Mouse (Mus musculus): ENCODE measurements around the gene Wdr45.

DNA sequence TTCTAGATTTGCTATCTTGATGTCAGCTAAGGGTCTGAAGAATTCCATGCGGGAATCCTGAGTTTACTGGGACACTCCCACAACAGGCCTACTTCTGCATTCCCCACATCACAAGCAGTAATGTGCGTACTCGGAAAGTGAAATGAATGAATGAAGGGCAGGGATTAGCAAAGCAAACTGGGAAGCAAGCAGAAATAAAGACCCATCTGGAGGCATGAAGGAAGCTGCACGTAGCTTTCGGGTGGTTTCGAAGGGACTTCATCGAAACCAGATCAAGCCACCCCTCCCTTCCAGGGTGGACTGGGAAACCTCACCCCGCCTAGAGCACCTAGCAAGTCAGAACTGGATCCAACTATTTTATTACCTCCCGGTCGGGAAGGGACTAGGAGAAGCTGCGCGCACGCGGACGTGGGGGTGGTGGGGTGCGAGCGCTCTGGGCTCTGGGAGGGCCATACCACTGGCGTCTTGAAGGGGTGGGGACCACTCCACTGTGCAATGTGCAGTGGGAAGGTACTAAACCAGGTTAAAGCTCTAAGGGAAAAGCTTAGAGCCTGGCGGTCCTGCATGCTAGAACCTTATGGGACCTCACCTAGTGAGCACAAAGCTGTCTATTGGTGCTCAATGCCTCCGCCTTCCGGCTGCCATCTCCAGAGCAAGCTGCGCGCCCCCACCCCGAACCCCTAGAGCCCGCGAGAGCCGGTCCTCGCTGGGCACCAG lies 39.7 kb upstream of the Wdr45 start:
- TF ChIP-seq POLR2A (IDR thresholded peaks at IDR 0.05; ENCODE audit: low read depth, low read length): no peak
- no peak for TF ChIP-seq CTCF (IDR thresholded peaks at IDR 0.05; ENCODE audit: borderline replicate concordance, insufficient read depth, low read length)
